Mouse (Mus musculus): Measurements from ENCODE around the gene Slbp.

Slbp gene

GRCm38 (mm10) chr5:33629301-33629987, 22.9 kb downstream of the Slbp start, which contains the start of the genes Fam53a and Gm9903:
Fam53a (minus strand) TSS chr5:33629635.
Gm9903 (plus strand) TSS chr5:33629925.
- peak; percentile 99 for DNase-seq (ENCODE audit: low read depth, low spot score)

GRCm38 (mm10) chr5:33628820-33629300, 23.5 kb downstream of the Slbp start:
- DNase-seq (ENCODE audit: low read depth, low spot score) = peak; percentile 85

- no peak for DNase-seq (ENCODE audit: low read depth, low spot score)
Measured at GRCm38 (mm10) chr5:33627968-33628367, 24.4 kb downstream of the Slbp start.

GRCm38 (mm10) chr5:33623766-33624165, 28.6 kb downstream of the Slbp start:
- no peak for DNase-seq (ENCODE audit: low read depth, low spot score)

GRCm38 (mm10) chr5:33622671-33623070, 29.7 kb downstream of the Slbp start:
- DNase-seq (ENCODE audit: low read depth, low spot score) = no peak

GRCm38 (mm10) chr5:33614391-33614790, 38.0 kb downstream of the Slbp start:
- no peak for DNase-seq (ENCODE audit: low read depth, low spot score)

- no peak for DNase-seq (ENCODE audit: low read depth, low spot score)
Measured at GRCm38 (mm10) chr5:33611795-33612194, 40.6 kb downstream of the Slbp start.

GRCm38 (mm10) chr5:33609226-33609625, 43.1 kb downstream of the Slbp start:
- DNase-seq (ENCODE audit: low read depth, low spot score) = no peak

GRCm38 (mm10) chr5:33607434-33607833, 44.9 kb downstream of the Slbp start:
- DNase-seq (ENCODE audit: low read depth, low spot score) = no peak

GRCm38 (mm10) chr5:33606631-33607030, 45.7 kb downstream of the Slbp start:
- no peak for DNase-seq (ENCODE audit: low read depth, low spot score)

GRCm38 (mm10) chr5:33605314-33605713, 47.1 kb downstream of the Slbp start:
- no peak for DNase-seq (ENCODE audit: low read depth, low spot score)

- peak; percentile 53 for DNase-seq (ENCODE audit: low read depth, low spot score)
Measured at GRCm38 (mm10) chr5:33593620-33594019, 58.8 kb downstream of the Slbp start.

GRCm38 (mm10) chr5:33589221-33589888, 63.0 kb downstream of the Slbp start:
- DNase-seq (ENCODE audit: low read depth, low spot score) = peak; percentile 86

- no peak for DNase-seq (ENCODE audit: low read depth, low spot score)
Measured at GRCm38 (mm10) chr5:33588066-33588465, 64.3 kb downstream of the Slbp start.

GRCm38 (mm10) chr5:33587498-33588058, 64.8 kb downstream of the Slbp start:
- DNase-seq (ENCODE audit: low read depth, low spot score) = no peak

Data from ZHBTc4 (cell line).